Mouse (Mus musculus): ENCODE measurements around the gene Catsperz.
"Not testable (repeated sequence)": the region's sequence is repeated elsewhere in the genome, so short reads cannot be mapped to it uniquely, and the experiment has no call there.

The Catsperz gene

GRCm38 (mm10) chr19:6909021-6909420 is 16.2 kb downstream of the Catsperz start:
- no peak for DNase-seq (ENCODE audit: extremely low spot score, low read depth, low spot score)

DNA sequence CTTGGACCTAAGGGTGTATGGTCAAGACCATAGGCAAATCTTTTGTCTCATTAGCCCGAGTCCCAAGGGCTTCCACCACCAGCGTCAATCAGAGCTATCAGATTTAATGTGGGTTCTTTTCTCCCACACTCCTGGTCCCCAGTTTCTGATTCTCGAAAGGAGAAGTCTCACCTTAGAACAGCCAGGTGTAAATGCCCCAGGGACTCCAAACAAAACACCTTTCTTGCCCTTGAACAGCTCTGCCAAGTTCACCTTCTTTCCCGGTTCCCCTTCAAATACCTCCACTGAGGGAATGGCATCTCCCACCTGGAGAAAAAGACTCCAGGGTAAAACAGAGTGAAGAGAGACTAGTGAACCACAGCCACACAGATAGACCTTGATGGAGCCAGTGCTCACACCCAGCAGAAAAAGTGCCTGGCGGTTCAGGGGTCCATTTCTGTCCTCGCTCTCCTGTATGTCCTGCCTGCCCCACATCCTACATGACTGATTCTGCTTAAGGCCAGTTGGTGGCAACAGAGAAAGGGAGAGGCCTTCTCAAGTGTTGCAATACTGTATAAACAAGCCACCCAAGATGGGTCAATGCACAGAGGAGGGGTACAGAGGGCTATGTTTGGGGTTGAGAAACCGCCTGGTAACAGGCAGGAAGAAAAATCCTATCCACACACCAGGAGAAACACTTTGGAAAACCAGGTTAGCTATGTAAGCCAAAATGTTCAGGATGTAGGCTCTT is 17.2 kb downstream of the Catsperz start:
- DNase-seq (ENCODE audit: extremely low spot score, low read depth, low spot score) = no peak

- DNase-seq (ENCODE audit: extremely low spot score, low read depth, low spot score) = no peak
Measured at GRCm38 (mm10) chr19:6907094-6907493, 18.1 kb downstream of the Catsperz start.

DNA sequence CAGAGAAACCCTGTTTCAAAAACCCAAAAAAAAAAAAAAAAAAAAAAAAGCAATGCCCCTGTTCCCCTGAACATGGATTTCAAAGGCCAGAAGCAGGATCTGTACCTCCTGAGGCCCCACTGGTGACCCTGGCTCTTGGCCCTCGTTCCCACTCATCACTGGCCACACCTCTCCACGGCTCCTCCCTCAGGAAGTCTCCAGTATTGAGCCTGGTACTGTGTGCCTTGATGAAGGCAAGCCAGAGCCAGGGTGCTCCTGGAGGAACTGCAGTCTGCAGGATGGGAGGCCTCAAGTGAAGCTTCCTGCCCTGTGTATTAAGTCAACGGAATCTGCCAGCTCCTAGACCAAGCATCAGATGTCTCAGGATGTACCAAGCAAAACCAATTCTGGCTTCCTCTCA is 19.0 kb downstream of the Catsperz start:
- DNase-seq (ENCODE audit: extremely low spot score, low read depth, low spot score) = no peak

- DNase-seq (ENCODE audit: extremely low spot score, low read depth, low spot score) = no peak
Measured at GRCm38 (mm10) chr19:6905498-6906159, 19.6 kb downstream of the Catsperz start.

DNA sequence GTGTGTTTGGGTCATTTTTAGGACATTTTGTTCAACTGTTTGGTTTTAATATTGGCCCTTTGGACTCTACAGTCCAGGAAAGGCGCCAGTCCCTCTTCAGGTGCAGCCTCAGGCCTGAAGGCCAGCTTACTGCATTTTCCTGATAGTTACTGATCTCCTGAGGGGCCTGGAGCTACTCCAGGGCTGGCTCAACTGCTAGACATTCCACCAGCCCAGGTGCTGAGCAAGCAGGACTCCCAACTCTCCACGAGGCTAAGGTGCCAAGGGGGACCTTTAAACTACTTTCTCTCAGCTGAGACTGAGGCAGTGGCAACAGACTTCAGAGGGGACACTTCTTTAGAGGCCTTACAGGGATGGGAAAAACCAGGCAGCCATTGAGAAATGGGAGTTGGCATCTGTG is 20.3 kb downstream of the Catsperz start:
- no peak for DNase-seq (ENCODE audit: extremely low spot score, low read depth, low spot score)

DNA sequence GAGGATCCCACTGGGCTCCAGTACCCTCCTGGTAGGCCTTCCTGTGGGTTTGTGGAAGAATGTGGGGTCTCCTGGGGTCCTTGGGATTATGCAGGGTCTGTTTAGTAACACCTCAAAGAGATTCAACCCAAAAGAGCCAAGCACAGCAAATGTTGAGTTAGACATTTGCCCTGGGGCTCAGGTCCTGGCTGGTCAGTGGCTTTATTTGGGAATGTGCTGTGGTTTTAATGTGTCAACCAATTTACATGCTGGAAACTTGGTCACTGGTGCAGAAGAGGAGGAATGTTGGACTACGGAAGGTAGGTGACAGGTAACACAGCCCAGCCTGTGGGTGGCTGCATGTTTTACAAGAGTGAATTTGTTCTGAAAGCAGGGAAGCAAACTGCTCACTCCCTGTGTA is 22.1 kb downstream of the Catsperz start:
- DNase-seq (ENCODE audit: extremely low spot score, low read depth, low spot score) = no peak

DNA sequence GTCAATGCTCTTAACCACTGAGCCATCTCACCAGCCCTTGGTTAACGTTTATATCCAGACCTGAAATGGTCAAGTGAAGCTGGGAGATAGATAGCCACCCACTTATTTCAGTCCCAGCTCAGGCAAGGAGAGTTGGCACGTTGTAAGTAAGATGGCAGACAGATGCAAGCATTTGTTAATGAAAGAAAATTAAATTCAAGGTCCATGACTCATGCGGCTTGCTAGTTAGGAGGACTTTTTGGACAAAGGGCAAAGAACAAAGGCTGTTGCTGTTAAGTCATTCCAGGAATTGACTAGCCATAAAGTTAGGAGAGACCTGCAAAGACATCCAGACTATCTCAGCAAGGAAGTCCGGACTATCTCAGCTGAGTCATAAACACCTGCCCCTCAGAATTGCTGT is 25.5 kb downstream of the Catsperz start:
- DNase-seq (ENCODE audit: extremely low spot score, low read depth, low spot score) = no peak

DNA sequence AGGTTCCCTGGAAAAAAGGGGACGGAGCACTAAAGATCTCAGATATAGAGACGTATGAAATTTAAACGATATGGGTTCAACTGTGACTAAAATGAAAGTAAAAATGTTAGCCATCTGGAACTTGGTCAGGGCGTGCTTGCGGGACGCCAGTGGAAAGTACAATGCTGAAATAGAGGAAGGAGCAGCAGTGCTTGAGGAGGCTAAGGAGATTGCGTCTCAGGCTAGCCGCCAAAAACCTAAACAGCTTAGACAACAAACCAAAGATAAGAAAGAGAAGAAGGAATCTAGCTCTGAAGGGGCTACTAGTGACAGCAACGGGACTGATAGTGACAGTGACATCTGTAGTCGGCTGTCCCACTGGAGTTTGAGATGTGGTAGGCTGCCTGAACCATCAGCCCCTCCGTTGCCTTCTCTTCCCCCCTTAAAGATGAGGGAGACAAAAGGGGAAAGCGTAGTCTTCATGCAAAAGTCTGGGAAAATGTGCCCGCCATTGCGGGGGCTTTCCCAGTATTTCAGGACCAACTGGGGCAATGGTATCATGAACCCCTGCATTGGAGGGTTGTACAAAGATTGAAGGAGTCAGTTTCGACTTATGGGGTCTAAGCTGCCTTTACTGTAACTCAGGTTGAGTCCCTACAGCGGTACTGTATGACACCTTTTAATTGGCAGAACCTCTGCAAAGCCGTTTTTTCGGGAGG is 29.4 kb downstream of the Catsperz start:
- not testable (repeated sequence) for DNase-seq (ENCODE audit: extremely low spot score, low read depth, low spot score)

DNA sequence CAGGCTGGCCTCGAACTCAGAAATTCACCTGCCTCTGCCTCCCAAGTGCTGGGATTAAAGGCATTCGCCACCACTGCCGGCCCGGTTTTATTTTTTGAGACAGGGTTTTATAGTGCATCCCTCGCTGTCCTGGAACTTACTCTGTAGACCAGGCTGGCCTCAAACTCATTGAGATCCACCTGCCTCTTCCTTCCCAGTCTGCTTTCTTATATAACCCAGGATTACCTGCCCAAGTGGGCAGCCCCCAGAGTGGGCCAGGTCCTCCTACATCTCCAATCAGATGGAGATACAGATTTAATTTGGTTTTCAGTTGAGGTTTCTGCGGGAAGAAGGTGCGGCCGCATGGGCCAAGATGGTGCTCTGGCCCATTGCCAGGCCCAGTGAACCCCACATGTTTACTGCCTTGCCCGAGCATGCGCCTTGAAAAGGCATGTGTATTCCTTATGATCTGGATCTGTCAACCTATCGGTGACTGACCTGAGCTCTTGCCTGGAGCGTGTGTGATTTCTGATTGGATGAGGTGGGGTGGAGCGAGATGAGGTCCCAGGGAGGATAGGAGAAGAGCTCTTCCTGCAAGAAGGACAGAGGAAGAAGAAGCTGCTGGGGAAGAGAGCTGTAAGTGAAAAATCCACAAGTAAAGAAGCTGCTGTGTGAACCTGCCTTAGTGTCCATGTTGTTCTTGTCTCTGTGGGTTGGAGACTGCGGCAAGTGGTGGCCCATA is 31.3 kb downstream of the Catsperz start:
- no peak for DNase-seq (ENCODE audit: extremely low spot score, low read depth, low spot score)

- no peak for DNase-seq (ENCODE audit: extremely low spot score, low read depth, low spot score)
Measured at GRCm38 (mm10) chr19:6892512-6892911, 32.7 kb downstream of the Catsperz start.

- no peak for DNase-seq (ENCODE audit: extremely low spot score, low read depth, low spot score)
Measured at GRCm38 (mm10) chr19:6877965-6878364, 47.2 kb downstream of the Catsperz start.

- DNase-seq (ENCODE audit: extremely low spot score, low read depth, low spot score) = no peak
Measured at GRCm38 (mm10) chr19:6876799-6877198, 48.4 kb downstream of the Catsperz start.

DNA sequence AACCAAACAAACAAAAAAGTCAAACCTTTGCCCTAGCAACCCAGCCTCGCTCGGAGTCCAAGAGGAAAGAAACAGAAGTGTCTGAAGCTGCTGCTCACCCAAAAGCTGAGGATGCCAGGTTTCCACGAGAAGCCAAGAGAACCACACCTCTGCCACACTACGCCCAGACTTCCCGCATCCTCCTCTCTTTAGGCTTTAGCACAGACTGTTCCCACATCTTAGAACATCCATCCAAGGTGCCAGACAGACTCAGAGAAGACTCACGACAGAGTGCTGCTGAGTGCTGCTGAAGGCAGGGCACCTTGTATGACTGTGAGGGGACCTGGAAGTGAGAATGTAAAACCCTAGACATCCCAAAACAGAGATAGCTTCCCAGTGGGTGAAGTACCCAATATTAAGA is 49.3 kb downstream of the Catsperz start:
- no peak for DNase-seq (ENCODE audit: extremely low spot score, low read depth, low spot score)

DNA sequence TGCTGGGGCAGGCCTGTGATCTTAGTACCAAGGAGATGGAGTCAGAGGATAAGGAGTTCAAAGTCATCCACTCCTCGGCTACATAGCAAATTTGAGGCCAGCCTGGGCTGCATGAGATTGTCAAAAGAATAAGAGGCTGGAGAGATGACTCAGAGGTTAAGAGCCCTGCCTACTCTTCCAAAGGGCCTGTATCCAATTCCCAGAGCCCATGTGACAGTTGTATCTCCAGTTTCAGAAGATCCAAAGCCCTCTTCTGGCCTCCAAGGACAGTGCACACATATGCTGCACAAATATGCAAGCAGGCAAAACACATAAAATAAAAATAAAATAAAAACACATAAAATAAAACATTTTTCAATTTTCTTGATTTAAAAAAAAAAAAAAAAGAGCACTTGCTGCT is 50.9 kb downstream of the Catsperz start:
- DNase-seq (ENCODE audit: extremely low spot score, low read depth, low spot score) = no peak

- no peak for DNase-seq (ENCODE audit: extremely low spot score, low read depth, low spot score)
Measured at GRCm38 (mm10) chr19:6872701-6873100, 52.5 kb downstream of the Catsperz start.

Measured in hindlimb bud, embryonic 11.5 days (tissue).